Mouse (Mus musculus) megakaryocyte, embryonic 14.5 days (primary cell): ENCODE results near the gene Ccl11. TPM values are rescaled to one million over a fixed set of nuclear protein-coding genes. Genes with fewer than 3 reads are reported as not detected.

Experiments
- H3K27me3 ChIP-seq: replicated peaks from 2 replicates; pipeline ENCODE3; 2012; ENCODE audit warnings: inconsistent platforms
- H3K36me3 ChIP-seq: replicated peaks from 2 replicates; pipeline ENCODE3; 2012; ENCODE audit warnings: low read length, inconsistent platforms, mixed read lengths
- H3K4me1 ChIP-seq: 2 replicates; pipeline ENCODE4 v1.6.1; 2012; ENCODE audit warnings: inconsistent platforms
- H3K4me3 ChIP-seq: replicated peaks from 2 replicates; pipeline ENCODE3; 2012; ENCODE audit warnings: moderate library complexity, mild to moderate bottlenecking, inconsistent platforms
- H3K9me3 ChIP-seq: 2 replicates; pipeline ENCODE4 v1.6.1; 2012; ENCODE audit warnings: inconsistent platforms
- FLI1 ChIP-seq: IDR thresholded peaks from 2 replicates; pipeline ENCODE4 v1.6.1; 2012; ENCODE audit warnings: low read length, inconsistent platforms, mixed read lengths
- GATA1 ChIP-seq: IDR thresholded peaks from 3 replicates; pipeline ENCODE4 v1.6.1; 2012; ENCODE audit warnings: mixed read lengths, low read length, inconsistent platforms, borderline replicate concordance
- polyA plus RNA-seq: library from polyadenylated mRNA; stranded (reverse); fragments of >175 nt; gene quantifications from 2 replicates; pipeline ENCODE4 v1.2.3, GENCODE M21; 2012; ENCODE audit warnings: low replicate concordance; ENCODE audit not compliant: insufficient read depth

Gene Ccl11
- polyA plus RNA-seq, 1 experiment = not detected

- Histone ChIP-seq H3K4me3 (no peak overlapping the region), H3K9me3 (no peaks in the 10 kb centered on the region)
Observed at GRCm38 (mm10) chr11:82047746-82048415, 9.7 kb upstream of the Ccl11 start.

DNA sequence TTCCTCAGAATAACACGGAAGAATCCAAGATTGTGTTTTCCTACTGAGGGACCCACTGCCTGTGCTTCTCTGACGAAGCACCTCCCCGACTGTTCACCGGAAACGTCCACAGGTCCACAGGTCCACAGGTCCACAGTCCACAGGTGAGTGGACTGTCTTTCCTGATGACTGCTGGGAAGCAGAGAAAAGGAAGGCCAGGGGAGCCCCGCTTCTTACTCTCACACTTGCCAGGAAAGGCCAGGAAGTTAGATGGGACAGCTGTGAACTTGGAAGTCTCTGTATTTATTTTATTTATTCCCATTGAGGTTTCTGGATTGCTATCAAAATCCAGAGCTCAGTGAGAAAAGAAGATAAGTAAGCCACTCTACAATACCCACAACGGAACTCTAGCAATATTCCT lies 3.8 kb upstream of the Ccl11 start:
- Histone ChIP-seq H3K4me3 (no peak overlapping the region), H3K36me3 (no peaks in the 10 kb centered on the region), H3K4me1 (no peaks in the 10 kb centered on the region), H3K27me3 (peaks cover 6% of the 10 kb centered on the region), H3K9me3 (no peaks in the 10 kb centered on the region)
- TF ChIP-seq FLI1 (no peak), GATA1 (no peak)

More at GRCm38 (mm10) chr11:82047746-82048415, 9.7 kb upstream of the Ccl11 start:
- Histone ChIP-seq H3K27me3 (peaks cover 1% of the 10 kb centered on the region), H3K4me1 (0 out of 2 replicates have a peak, but pooled peaks cover 3% of the 10 kb centered on the region), H3K36me3 (no peaks in the 10 kb centered on the region)
- no peak for TF ChIP-seq FLI1
- TF ChIP-seq GATA1 = no peak

DNA sequence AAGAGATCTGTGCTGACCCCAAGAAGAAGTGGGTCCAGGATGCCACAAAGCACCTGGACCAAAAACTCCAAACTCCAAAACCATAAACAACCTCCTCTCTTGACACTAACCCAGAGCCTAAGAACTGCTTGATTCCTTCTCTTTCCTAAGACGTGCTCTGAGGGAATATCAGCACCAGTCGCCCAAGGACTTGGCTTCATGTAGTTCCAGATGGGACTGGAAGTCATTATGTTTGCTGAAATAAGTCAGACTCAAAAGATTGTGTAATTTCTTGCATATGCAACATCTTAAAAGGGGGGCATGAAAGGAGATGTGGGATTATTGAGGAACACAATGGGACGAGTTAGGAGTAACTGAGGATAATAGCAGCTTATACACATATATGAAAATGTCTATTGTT lies 4.6 kb downstream of the Ccl11 start:
- Histone ChIP-seq H3K4me1 (no peaks in the 10 kb centered on the region), H3K27me3 (no peaks in the 10 kb centered on the region), H3K9me3 (no peaks in the 10 kb centered on the region), H3K36me3 (no peaks in the 10 kb centered on the region), H3K4me3 (no peak overlapping the region)
- TF ChIP-seq GATA1 = no peak
- no peak for TF ChIP-seq FLI1

- no peak for TF ChIP-seq FLI1
- no peaks in the 10 kb centered on the region for H3K27me3 ChIP-seq
- no peaks in the 10 kb centered on the region for H3K36me3 ChIP-seq
- no peak overlapping the region for H3K4me3 ChIP-seq
- no peaks in the 10 kb centered on the region for H3K4me1 ChIP-seq
- no peaks in the 10 kb centered on the region for H3K9me3 ChIP-seq
Observed at GRCm38 (mm10) chr11:82063454-82063853, 5.8 kb downstream of the Ccl11 start.

DNA sequence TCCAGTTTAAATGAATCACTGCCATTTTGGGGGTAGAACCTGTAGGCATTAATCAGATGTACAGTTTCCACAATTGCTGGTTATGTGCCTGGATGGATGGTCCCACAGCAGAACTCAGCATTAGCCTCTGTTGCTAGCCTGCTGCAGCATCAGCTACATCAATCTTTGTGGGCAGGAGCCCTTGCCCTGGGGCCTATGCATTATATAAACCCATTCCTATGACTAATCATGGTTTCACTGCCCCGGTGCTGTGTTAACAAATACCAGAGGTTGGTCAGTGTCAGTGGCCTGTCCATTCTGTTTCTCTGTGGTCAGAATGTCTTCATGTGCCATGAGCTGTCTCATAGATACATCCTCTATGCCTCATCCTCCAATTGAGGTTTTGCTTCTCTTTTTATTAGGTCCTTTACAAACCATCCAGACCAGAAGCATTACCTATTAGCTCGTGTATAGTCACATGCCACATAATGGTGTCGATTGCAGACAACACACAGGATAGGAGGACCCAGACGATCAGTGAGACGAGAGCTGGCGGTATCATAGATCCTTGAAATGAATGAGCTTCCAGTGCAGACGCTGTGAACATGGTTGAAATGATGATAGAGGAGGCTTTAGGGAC lies 9.4 kb downstream of the Ccl11 start:
- no peaks in the 10 kb centered on the region for H3K36me3 ChIP-seq
- H3K27me3 ChIP-seq = peaks cover 3% of the 10 kb centered on the region
- no peaks in the 10 kb centered on the region for H3K4me1 ChIP-seq
- H3K9me3 ChIP-seq = no peaks in the 10 kb centered on the region
- H3K4me3 ChIP-seq = no peak overlapping the region
- TF ChIP-seq FLI1 (no peak), GATA1 (no peak)

DNA sequence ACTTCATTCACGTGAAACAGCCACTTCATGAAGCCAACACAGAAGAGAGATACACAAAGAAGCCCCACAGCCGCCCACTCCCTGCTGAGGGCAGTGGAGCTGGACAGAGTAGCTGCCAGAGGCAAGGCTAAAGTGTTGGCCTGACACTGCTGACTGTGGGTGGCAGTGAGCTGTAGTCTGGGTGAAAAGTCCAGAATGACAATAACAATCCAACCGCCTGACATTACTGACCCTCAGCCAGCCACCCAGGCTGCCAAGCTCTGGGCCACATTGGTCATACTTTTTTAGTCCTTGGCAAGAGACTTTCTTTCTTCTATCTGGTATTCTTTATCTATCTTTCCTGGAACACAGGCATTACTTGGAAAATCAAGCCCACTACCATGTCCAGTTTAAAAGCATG lies 13.5 kb downstream of the Ccl11 start:
- Histone ChIP-seq H3K27me3 (peaks cover 6% of the 10 kb centered on the region), H3K9me3 (peaks cover 15% of the 10 kb centered on the region), H3K4me3 (no peak overlapping the region), H3K36me3 (no peaks in the 10 kb centered on the region), H3K4me1 (no peaks in the 10 kb centered on the region)
- no peak for TF ChIP-seq GATA1
- no peak for TF ChIP-seq FLI1

- Histone ChIP-seq H3K27me3 (peaks cover 6% of the 10 kb centered on the region), H3K36me3 (no peaks in the 10 kb centered on the region), H3K4me3 (no peak overlapping the region), H3K4me1 (no peaks in the 10 kb centered on the region), H3K9me3 (peaks cover 20% of the 10 kb centered on the region)
- no peak for TF ChIP-seq GATA1
- no peak for TF ChIP-seq FLI1
Observed at GRCm38 (mm10) chr11:82072374-82072773, 14.8 kb downstream of the Ccl11 start.

DNA sequence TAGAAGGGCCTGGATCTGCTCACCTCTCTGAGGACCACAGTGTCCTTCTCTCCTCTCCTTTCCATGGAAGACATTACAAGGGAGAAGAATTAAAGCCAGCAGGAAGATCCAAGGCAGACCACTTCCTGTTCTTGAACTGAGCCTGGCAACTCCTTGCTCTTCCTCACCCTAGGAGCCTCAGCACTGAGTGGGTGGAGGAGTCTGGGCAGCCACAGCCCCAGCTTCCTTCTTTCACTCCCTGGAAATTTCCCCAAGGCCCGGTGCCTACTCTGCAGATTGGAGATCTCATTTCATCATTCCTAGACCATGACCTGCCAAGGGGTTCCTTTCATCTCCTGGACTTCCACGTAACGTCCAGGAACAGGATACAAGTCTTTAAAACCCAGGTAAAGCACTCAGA lies 15.4 kb downstream of the Ccl11 start:
- no peaks in the 10 kb centered on the region for H3K36me3 ChIP-seq
- H3K27me3 ChIP-seq = peaks cover 6% of the 10 kb centered on the region
- H3K4me3 ChIP-seq = no peak overlapping the region
- no peaks in the 10 kb centered on the region for H3K4me1 ChIP-seq
- peaks cover 20% of the 10 kb centered on the region for H3K9me3 ChIP-seq
- TF ChIP-seq FLI1 (no peak), GATA1 (no peak)

- TF ChIP-seq GATA1 (no peak), FLI1 (no peak)
- Histone ChIP-seq H3K27me3 (peaks cover 6% of the 10 kb centered on the region), H3K4me1 (no peaks in the 10 kb centered on the region), H3K9me3 (peaks cover 20% of the 10 kb centered on the region), H3K36me3 (no peaks in the 10 kb centered on the region), H3K4me3 (no peak overlapping the region)
Observed at GRCm38 (mm10) chr11:82073686-82074085, 16.1 kb downstream of the Ccl11 start.

DNA sequence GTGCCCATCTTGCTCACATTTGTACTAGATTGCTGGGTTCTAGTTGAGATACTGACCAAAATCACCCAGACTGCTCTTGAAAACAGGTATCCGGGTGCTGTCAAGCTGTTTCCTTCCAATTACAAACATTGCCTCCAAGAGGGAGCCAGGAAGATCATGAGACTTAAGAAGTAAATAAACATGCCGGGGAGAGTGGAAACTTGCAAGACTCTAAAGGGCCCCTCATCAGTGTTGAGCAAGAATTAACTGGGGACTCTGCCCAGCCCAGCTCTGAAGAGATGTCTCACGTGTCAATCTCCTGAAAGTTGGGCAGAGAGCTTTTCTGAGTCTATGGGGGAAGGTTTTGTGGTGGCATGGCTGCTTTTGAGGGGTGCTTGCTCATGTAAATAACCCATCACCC lies 19.4 kb downstream of the Ccl11 start:
- no peak for TF ChIP-seq GATA1
- Histone ChIP-seq H3K4me3 (no peak overlapping the region), H3K9me3 (peaks cover 20% of the 10 kb centered on the region), H3K27me3 (peaks cover 3% of the 10 kb centered on the region), H3K4me1 (no peaks in the 10 kb centered on the region), H3K36me3 (no peaks in the 10 kb centered on the region)
